Mouse (Mus musculus) layer of hippocampus, postnatal 36 days (tissue): Measurements from ENCODE around the gene Pcgf2. TPM values are rescaled to one million over a fixed set of nuclear protein-coding genes. Genes with fewer than 3 reads are reported as not detected.
A peak's percentile ranks its signal among the peaks of the same experiment; 100 is the strongest.
"Not testable (repeated sequence)": the region's sequence is repeated elsewhere in the genome, so short reads cannot be mapped to it uniquely, and the experiment has no call there.

Experiments
- DNase-seq, 2 experiments: peaks; one replicate each; pipeline ENCODE4 v3.0.0; 2022
- total RNA-seq, 2 experiments: library from RNA; stranded (reverse); gene quantifications; 2 replicates each; pipeline ENCODE4 v1.2.3; 2021

Pcgf2 gene
- total RNA-seq, result 10 to 100 TPM; 23.5 to 30.6 TPM

- peak; percentile 53 to 58 for DNase-seq
Observed at GRCm38 (mm10) chr11:97700003-97700745, at the start of gene Pcgf2. TSS of gene Pcgf2 (minus strand) at chr11:97700497.

- DNase-seq, result no peak
Observed at GRCm38 (mm10) chr11:97748496-97748895, 48.2 kb upstream of the Pcgf2 start.

GRCm38 (mm10) chr11:97747773-97748172, 47.5 kb upstream of the Pcgf2 start:
- no peak for DNase-seq

GRCm38 (mm10) chr11:97745331-97745721, 45.0 kb upstream of the Pcgf2 start:
- DNase-seq, result no peak

GRCm38 (mm10) chr11:97744718-97745330, 44.5 kb upstream of the Pcgf2 start:
- peak; percentile 98 to 99 for DNase-seq

- peak in 1 of 2 experiments; percentile 50 for DNase-seq
Observed at GRCm38 (mm10) chr11:97744063-97744717, 43.9 kb upstream of the Pcgf2 start, which contains the start of gene Pip4k2b. TSS of gene Pip4k2b (minus strand) at chr11:97744704.

GRCm38 (mm10) chr11:97743423-97743822, 43.1 kb upstream of the Pcgf2 start:
- no peak for DNase-seq

- DNase-seq, result no peak
Observed at GRCm38 (mm10) chr11:97742591-97742990, 42.3 kb upstream of the Pcgf2 start.

GRCm38 (mm10) chr11:97742157-97742556, 41.9 kb upstream of the Pcgf2 start:
- DNase-seq, result no peak

GRCm38 (mm10) chr11:97740190-97740589, 39.9 kb upstream of the Pcgf2 start:
- DNase-seq, result no peak

GRCm38 (mm10) chr11:97739155-97739554, 38.9 kb upstream of the Pcgf2 start:
- no peak for DNase-seq

GRCm38 (mm10) chr11:97738703-97739102, 38.4 kb upstream of the Pcgf2 start:
- DNase-seq, result no peak

- no peak for DNase-seq
Observed at GRCm38 (mm10) chr11:97737600-97737999, 37.3 kb upstream of the Pcgf2 start.

GRCm38 (mm10) chr11:97736645-97737044, 36.3 kb upstream of the Pcgf2 start:
- DNase-seq, result no peak

GRCm38 (mm10) chr11:97734810-97735209, 34.5 kb upstream of the Pcgf2 start:
- not testable (repeated sequence) for DNase-seq

- no peak for DNase-seq
Observed at GRCm38 (mm10) chr11:97733689-97734088, 33.4 kb upstream of the Pcgf2 start.

GRCm38 (mm10) chr11:97728730-97729129, 28.4 kb upstream of the Pcgf2 start:
- DNase-seq, result no peak

GRCm38 (mm10) chr11:97728311-97728710, 28.0 kb upstream of the Pcgf2 start:
- DNase-seq, result no peak

- no peak for DNase-seq
Observed at GRCm38 (mm10) chr11:97723709-97724108, 23.4 kb upstream of the Pcgf2 start.

GRCm38 (mm10) chr11:97721338-97721737, 21.0 kb upstream of the Pcgf2 start:
- DNase-seq, result no peak

GRCm38 (mm10) chr11:97719041-97719440, 18.7 kb upstream of the Pcgf2 start:
- DNase-seq, result no peak

- DNase-seq, result no peak
Observed at GRCm38 (mm10) chr11:97718281-97718860, 18.1 kb upstream of the Pcgf2 start.
